Mouse (Mus musculus) embryonic facial prominence, embryonic 15.5 days (tissue): Measurements from ENCODE around the gene Tek. TPM values are rescaled to one million over a fixed set of nuclear protein-coding genes. Genes with fewer than 3 reads are reported as not detected.

Source experiments
- ATAC-seq: fragments of 200-750 bp; cut with Nextera tagmentation; 2 replicates; pipeline ENCODE4 v1.8.0; 2017; ENCODE audit warnings: low read depth, moderate TSS enrichment; ENCODE audit not compliant: insufficient number of reproducible peaks, low FRiP score, low TSS enrichment
- H3K27ac ChIP-seq: fragments of 300-500 bp; sonication (generic); replicated peaks from 2 replicates; pipeline ENCODE4 v1.5.1; 2015; ENCODE audit warnings: mild to moderate bottlenecking, inconsistent platforms
- H3K27me3 ChIP-seq: fragments of 300-500 bp; sonication (generic); 2 replicates; pipeline ENCODE4 v1.6.1; 2015; ENCODE audit warnings: inconsistent platforms
- H3K36me3 ChIP-seq: fragments of 300-500 bp; sonication (generic); 2 replicates; pipeline ENCODE4 v1.6.1; 2015; ENCODE audit warnings: mild to moderate bottlenecking, inconsistent platforms
- H3K4me1 ChIP-seq: fragments of 300-500 bp; sonication (generic); 2 replicates; pipeline ENCODE4 v1.6.1; 2015; ENCODE audit warnings: inconsistent platforms
- H3K4me2 ChIP-seq: fragments of 300-500 bp; sonication (generic); replicated peaks from 2 replicates; pipeline ENCODE4 v1.6.1; 2015; ENCODE audit warnings: mild to moderate bottlenecking, inconsistent platforms
- H3K4me3 ChIP-seq: fragments of 300-500 bp; sonication (generic); replicated peaks from 2 replicates; pipeline ENCODE4 v1.5.1; 2015; ENCODE audit warnings: mild to moderate bottlenecking, inconsistent platforms
- H3K9ac ChIP-seq: fragments of 300-500 bp; sonication (generic); 2 replicates; pipeline ENCODE4 v1.6.1; 2015; ENCODE audit warnings: inconsistent platforms
- H3K9me3 ChIP-seq: fragments of 300-500 bp; sonication (generic); replicated peaks from 2 replicates; pipeline ENCODE4 v1.6.1; 2016; ENCODE audit warnings: inconsistent platforms
- WGBS: fragments of 180-500 bp; shearing (Covaris S2); methylation state at CpG from one replicate; pipeline ENCODE4 v1.1.7; 2015; 5-methylcytosine and 5-hydroxymethylcytosine counted together
- polyA plus RNA-seq: library from polyadenylated mRNA; unstranded; fragments of >200 nt; fragmentation: Nextera tagmentation; extraction: Ambion mirVana; gene quantifications from 2 replicates; pipeline ENCODE4 v1.2.1, GENCODE M21; 2015

The Tek gene
- polyA plus RNA-seq, 1 experiment from 2014 or later: 13.1 TPM

DNA sequence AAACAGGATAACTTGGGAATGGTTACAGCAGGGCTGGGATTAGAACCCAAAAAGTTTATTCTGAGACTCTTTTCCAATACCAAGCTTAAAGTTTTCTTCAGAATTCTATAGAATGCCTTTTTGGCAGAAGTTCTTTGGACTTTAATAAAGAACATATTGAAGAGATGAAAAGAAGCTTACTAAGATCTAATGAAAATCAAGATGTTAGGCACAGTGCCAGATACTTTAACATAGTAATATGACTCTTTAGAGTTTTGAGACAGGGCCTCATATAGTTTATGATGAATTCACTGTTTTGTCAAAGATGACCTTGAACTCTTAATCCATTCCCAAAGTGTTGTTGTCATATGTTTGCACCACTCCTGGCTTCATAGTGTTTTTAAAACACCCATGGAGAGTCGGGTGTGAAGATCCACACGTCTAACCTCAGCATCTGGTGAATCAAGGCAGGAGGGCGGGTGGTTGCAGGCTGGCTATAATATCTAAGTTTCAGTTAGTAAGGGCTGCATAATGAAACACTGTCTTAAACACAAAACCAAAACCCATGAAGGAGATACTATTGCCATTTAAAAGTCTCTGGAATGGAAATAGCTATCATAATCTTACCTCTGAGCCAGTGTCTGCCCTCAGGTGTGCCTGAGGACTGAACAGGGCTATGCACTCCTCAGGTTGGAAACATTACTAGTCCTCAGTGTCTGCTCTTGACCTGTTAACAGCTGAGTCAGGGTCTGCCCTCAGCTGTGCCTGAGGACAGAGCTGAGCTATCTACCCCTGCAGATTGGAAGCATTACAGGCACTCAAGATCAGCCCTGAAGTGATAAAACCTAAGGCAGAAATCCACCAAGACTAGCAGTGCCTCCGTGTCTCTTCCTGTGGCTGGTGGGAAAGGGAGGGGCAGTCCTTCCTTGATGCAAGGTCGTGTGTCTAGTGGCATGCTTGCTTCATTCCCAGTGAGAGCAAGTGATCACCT lies 1.5 kb upstream of the Tek start:
- Histone ChIP-seq H3K9me3 (no peaks in the 10 kb centered on the region), H3K27ac (no peak overlapping the region), H3K4me2 (no peak overlapping the region), H3K36me3 (no peaks in the 10 kb centered on the region), H3K27me3 (no peaks in the 10 kb centered on the region), H3K4me1 (peaks cover 7% of the 10 kb centered on the region), H3K4me3 (no peak overlapping the region), H3K9ac (no peak overlapping the region)
- ATAC-seq: no peak
- 40% methylated on average over 5 of the region's 5 CpGs for WGBS

DNA sequence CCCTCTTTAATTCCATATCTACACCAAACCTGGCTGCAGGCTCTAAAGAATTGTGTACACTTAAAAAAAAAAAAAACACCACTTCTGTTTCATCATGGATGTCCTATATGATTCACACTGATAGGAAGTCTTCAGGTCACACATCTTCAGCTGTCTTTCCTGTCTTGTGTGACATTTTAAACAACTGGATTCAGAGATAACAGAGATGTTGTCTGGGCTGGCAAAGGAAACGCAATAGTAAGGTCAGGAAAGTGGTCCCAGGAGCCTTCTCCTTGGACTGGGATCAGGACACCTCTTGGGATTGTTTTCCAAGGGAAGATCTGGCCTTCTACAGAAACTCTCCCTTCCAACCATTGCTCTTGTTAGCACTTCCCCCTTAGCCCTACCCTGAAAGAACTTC lies 2.7 kb downstream of the Tek start:
- 68% methylated on average over 1 of the region's 1 CpGs for WGBS
- H3K4me1 ChIP-seq: peaks cover 7% of the 10 kb centered on the region
- no peak overlapping the region for H3K27ac ChIP-seq
- H3K27me3 ChIP-seq: no peaks in the 10 kb centered on the region
- H3K36me3 ChIP-seq: no peaks in the 10 kb centered on the region
- no peak overlapping the region for H3K4me2 ChIP-seq
- H3K9ac ChIP-seq: no peak overlapping the region
- H3K9me3 ChIP-seq: no peaks in the 10 kb centered on the region
- no peak overlapping the region for H3K4me3 ChIP-seq
- ATAC-seq: no peak

DNA sequence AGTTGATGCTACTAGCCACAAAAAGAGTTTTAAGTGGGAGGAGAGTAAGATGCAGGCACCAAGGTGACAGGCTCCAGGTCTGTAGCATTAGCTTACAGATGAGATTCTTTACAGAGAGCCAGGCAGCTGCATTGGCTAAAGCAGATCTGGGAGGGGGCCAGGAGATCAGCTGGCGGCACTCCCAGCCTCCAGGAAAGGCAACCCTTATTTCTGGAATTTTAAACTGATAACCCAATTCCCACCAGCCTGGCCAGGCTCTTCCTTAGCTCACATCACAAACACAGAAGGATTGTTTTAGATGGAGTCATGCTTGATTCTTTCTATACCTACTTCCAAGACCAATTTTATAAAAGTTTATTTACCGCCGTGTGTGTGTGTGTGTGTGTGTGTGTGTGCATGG lies 6.7 kb downstream of the Tek start:
- H3K4me1 ChIP-seq: no peaks in the 10 kb centered on the region
- no peaks in the 10 kb centered on the region for H3K27me3 ChIP-seq
- no peak overlapping the region for H3K4me2 ChIP-seq
- H3K4me3 ChIP-seq: no peak overlapping the region
- H3K27ac ChIP-seq: 0 out of 2 replicates have a peak overlapping the region, but pooled peaks have one; percentile 17
- no peak overlapping the region for H3K9ac ChIP-seq
- no peak for ATAC-seq
- 61% methylated on average over 3 of the region's 3 CpGs for WGBS
- H3K9me3 ChIP-seq: no peaks in the 10 kb centered on the region
- H3K36me3 ChIP-seq: no peaks in the 10 kb centered on the region

DNA sequence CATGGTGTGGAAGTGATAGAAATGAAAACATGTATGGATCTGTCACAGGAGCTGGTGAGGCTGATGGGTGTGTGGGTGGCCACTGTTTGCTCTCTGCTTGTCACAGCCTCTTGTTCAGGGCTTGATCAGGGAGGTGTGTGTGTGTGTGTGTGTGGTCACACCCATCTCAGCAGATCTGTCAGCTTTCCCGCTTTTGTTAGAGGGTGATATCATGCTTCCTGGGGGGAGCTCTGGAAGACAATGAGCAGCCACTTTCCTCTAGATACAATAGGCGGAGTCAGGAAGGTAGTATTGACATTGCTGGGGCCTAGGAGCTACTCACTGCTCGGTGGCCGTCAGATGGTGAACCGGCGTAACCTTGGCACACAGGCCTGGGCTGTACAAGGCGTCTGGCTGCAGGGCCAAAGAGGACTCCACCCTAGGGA lies 7.3 kb downstream of the Tek start:
- no peaks in the 10 kb centered on the region for H3K27me3 ChIP-seq
- ATAC-seq: no peak
- no peaks in the 10 kb centered on the region for H3K4me1 ChIP-seq
- no peak overlapping the region for H3K9ac ChIP-seq
- no peaks in the 10 kb centered on the region for H3K9me3 ChIP-seq
- WGBS: 51% methylated on average over 7 of the region's 7 CpGs
- no peak overlapping the region for H3K4me3 ChIP-seq
- 0 out of 2 replicates have a peak overlapping the region, but pooled peaks have one; percentile 17 for H3K27ac ChIP-seq
- no peak overlapping the region for H3K4me2 ChIP-seq
- H3K36me3 ChIP-seq: no peaks in the 10 kb centered on the region

- H3K27me3 ChIP-seq: no peaks in the 10 kb centered on the region
- H3K4me1 ChIP-seq: no peaks in the 10 kb centered on the region
- H3K27ac ChIP-seq: no peak overlapping the region
- no peaks in the 10 kb centered on the region for H3K36me3 ChIP-seq
- H3K9ac ChIP-seq: no peak overlapping the region
- H3K4me2 ChIP-seq: no peak overlapping the region
- H3K9me3 ChIP-seq: no peaks in the 10 kb centered on the region
- ATAC-seq: no peak
- no peak overlapping the region for H3K4me3 ChIP-seq
- WGBS: 69% methylated on average over 3 of the region's 3 CpGs
Observed at GRCm38 (mm10) chr4:94747338-94747737, 8.2 kb downstream of the Tek start.

- peak; percentile 86 for ATAC-seq
- Histone ChIP-seq H3K4me1 (no peaks in the 10 kb centered on the region), H3K9me3 (no peaks in the 10 kb centered on the region), H3K4me3 (no peak overlapping the region), H3K27ac (no peak overlapping the region), H3K27me3 (no peaks in the 10 kb centered on the region), H3K4me2 (no peak overlapping the region), H3K36me3 (no peaks in the 10 kb centered on the region), H3K9ac (no peak overlapping the region)
- 27% methylated on average over 9 of the region's 9 CpGs for WGBS
Observed at GRCm38 (mm10) chr4:94752512-94752911, 13.4 kb downstream of the Tek start.

- Histone ChIP-seq H3K9me3 (no peaks in the 10 kb centered on the region), H3K27ac (no peak overlapping the region), H3K4me3 (no peak overlapping the region), H3K36me3 (no peaks in the 10 kb centered on the region), H3K27me3 (no peaks in the 10 kb centered on the region), H3K9ac (no peak overlapping the region), H3K4me1 (no peaks in the 10 kb centered on the region), H3K4me2 (no peak overlapping the region)
- ATAC-seq: no peak
Observed at GRCm38 (mm10) chr4:94765217-94765616, 26.1 kb downstream of the Tek start.

GRCm38 (mm10) chr4:94766176-94766575 lies 27.1 kb downstream of the Tek start:
- ATAC-seq: no peak

GRCm38 (mm10) chr4:94768624-94769023 lies 29.5 kb downstream of the Tek start:
- Histone ChIP-seq H3K27me3 (no peaks in the 10 kb centered on the region), H3K4me2 (no peak overlapping the region), H3K36me3 (no peaks in the 10 kb centered on the region), H3K9me3 (no peaks in the 10 kb centered on the region), H3K27ac (no peak overlapping the region), H3K9ac (no peak overlapping the region), H3K4me3 (no peak overlapping the region), H3K4me1 (no peaks in the 10 kb centered on the region)
- no peak for ATAC-seq
- 73% methylated on average over 3 of the region's 3 CpGs for WGBS

More at GRCm38 (mm10) chr4:94766176-94766575, 27.1 kb downstream of the Tek start:
- no peaks in the 10 kb centered on the region for H3K9me3 ChIP-seq
- H3K9ac ChIP-seq: no peak overlapping the region
- no peaks in the 10 kb centered on the region for H3K4me1 ChIP-seq
- no peak overlapping the region for H3K27ac ChIP-seq
- WGBS: 77% methylated on average over 7 of the region's 7 CpGs
- no peaks in the 10 kb centered on the region for H3K36me3 ChIP-seq
- no peak overlapping the region for H3K4me2 ChIP-seq
- no peaks in the 10 kb centered on the region for H3K27me3 ChIP-seq
- H3K4me3 ChIP-seq: no peak overlapping the region

DNA sequence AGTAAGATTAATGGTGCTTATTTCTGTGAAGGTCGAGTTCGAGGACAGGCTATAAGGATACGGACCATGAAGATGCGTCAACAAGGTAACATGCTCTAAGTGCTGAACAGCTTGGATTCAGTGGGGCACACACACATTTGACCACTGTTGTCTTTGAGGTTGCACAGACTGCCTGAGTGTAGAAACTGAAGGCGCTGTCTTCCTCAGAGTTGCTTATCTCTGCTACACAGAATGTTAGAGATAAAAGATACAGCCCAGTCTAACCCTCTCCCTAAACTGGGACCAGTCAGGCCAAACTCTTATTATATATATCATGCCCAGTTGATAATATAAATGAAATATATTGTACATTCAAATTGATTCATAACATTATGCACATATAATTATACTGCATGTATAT lies 42.0 kb downstream of the Tek start:
- ATAC-seq: no peak
- Histone ChIP-seq H3K4me1 (no peaks in the 10 kb centered on the region), H3K27me3 (no peaks in the 10 kb centered on the region), H3K27ac (no peak overlapping the region), H3K9ac (no peak overlapping the region), H3K9me3 (no peaks in the 10 kb centered on the region), H3K36me3 (no peaks in the 10 kb centered on the region), H3K4me2 (no peak overlapping the region), H3K4me3 (no peak overlapping the region)
- 93% methylated on average over 5 of the region's 5 CpGs for WGBS

DNA sequence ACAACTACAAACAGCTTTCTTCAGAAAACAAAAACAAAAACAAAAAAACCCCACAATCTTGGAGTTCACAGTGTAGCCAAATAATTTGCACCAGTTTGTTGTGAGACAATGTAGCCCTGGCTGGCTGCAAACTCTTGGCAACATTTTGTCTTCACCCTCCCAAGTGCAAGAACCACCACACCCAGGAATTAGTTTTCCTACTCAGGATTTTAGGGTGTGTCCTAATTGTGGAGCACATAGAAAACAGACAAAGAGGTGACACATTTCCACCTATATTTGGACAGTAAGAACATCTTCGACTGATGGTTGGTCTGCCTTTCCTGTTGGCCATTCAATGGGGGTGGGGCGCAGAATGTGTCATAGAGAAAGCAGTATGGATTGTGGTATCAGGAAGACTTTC lies 46.8 kb downstream of the Tek start:
- Histone ChIP-seq H3K4me2 (no peak overlapping the region), H3K4me1 (no peaks in the 10 kb centered on the region), H3K27ac (no peak overlapping the region), H3K27me3 (no peaks in the 10 kb centered on the region), H3K4me3 (no peak overlapping the region), H3K9ac (no peak overlapping the region), H3K36me3 (no peaks in the 10 kb centered on the region), H3K9me3 (no peaks in the 10 kb centered on the region)
- no peak for ATAC-seq
- WGBS: 85% methylated on average over 2 of the region's 2 CpGs

DNA sequence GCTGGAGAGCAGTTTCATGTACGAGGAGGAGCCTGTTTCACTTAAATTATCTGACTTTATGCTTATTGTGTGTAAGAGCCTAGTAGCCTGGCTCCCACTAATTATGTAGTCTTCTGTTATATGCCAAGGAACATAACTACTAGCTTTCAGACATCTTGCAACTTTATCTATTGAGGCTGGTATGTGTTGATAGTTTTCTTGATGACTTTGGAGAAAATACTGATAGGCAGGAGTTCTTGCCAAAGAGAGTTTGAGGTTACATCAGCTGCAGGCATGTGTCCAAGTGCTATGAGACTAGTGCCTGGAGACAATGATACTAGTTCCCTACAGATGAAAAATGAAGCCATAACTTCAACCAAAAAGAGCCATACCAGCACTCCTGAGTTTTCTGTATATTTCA lies 64.1 kb downstream of the Tek start:
- Histone ChIP-seq H3K27ac (no peak overlapping the region), H3K9ac (no peak overlapping the region), H3K4me2 (no peak overlapping the region), H3K36me3 (no peaks in the 10 kb centered on the region), H3K9me3 (no peaks in the 10 kb centered on the region), H3K4me3 (no peak overlapping the region), H3K4me1 (no peaks in the 10 kb centered on the region), H3K27me3 (no peaks in the 10 kb centered on the region)
- WGBS: 50% methylated on average over 1 of the region's 1 CpGs
- ATAC-seq: no peak
